Mouse (Mus musculus): ENCODE results near the gene Eps8l2.

The Eps8l2 gene

DNA sequence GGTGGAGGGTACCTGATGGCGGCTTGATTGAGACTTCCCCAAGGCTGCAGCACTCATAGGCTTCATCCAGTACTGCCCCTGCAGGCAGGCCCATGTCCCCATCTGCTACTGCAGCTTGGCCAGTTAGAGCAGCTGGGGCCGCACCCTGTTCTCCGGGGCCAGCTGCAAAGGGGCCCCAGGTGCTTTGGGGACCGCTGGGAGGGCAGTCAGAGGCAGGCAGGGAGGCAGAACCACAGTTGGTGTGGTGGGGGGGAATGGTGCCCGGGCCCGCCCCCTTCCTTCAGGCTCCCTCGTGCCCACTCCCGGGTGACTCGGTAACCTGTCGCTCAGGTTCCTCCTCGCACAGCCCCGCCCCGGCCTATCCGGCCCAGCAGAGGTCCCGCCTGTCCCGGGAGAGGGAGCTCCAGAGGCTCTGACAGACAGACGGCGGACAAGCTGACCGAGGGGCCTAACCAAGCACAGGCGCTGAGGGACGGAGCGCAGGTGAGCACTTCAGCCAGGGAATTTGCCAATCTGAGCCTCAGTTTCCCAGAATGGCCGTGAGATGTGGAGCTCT lies at the start of gene Eps8l2:
Gene Eps8l2 (plus strand): TSS at position 305 of the 556 bp plus-strand sequence.
- no peak for DNase-seq (ENCODE audit: low spot score in 2 of 2)

DNA sequence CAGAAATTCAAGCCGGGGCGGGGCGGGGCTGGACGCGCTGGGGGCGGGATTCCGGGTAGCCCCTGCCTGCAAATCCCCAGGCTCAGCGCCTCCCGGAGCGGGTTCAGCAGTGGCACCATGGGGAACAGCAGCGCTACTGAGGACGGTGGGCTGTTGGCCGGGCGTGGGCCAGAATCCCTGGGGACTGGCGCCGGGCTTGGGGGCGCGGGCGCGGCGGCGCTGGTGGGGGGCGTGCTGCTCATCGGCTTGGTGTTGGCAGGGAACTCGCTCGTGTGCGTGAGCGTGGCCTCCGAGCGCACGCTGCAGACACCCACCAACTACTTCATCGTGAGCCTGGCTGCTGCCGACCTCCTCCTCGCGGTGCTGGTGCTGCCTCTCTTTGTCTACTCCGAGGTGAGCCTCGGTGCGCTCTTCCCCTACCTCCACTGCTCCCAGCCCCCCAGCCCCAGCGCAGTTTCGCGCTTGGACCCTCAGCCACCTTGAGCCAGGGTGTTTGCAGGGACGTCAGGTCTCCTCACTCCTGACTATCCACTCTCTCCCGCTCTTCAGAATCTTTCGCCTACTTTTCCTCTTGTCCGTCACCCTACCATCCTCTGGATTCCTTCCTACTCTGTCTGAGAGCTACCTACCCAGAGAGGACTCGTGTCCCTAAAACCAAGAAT lies 46.6 kb upstream of the Eps8l2 start, which contains the start of gene Drd4:
Gene Drd4 (plus strand): TSS at position 86 of the 662 bp plus-strand sequence.
- no peak for DNase-seq (ENCODE audit: low spot score in 2 of 2)

- no peak for DNase-seq (ENCODE audit: low spot score in 2 of 2)
Measured at GRCm38 (mm10) chr7:141292583-141293388, 45.9 kb upstream of the Eps8l2 start.

- no peak for DNase-seq (ENCODE audit: low spot score in 2 of 2)
Measured at GRCm38 (mm10) chr7:141293852-141294471, 44.7 kb upstream of the Eps8l2 start.

DNA sequence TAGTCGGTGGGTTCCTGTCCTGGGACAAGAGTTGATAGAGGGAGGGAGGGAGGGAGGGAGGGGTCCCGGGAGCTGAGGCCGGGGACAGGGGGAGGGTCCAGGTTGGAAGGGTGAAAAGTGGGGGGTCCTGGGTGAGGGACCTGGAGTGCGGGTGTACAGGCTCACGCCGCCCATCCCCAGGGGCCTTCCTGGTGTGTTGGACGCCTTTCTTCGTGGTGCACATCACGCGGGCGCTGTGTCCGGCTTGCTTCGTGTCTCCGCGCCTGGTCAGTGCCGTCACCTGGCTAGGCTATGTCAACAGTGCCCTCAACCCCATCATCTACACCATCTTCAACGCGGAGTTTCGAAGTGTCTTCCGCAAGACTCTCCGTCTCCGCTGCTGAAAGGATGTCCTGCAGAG lies 44.2 kb upstream of the Eps8l2 start:
- no peak for DNase-seq (ENCODE audit: low spot score in 2 of 2)

GRCm38 (mm10) chr7:141297926-141298650 lies 40.6 kb upstream of the Eps8l2 start:
- no peak for DNase-seq (ENCODE audit: low spot score in 2 of 2)

DNA sequence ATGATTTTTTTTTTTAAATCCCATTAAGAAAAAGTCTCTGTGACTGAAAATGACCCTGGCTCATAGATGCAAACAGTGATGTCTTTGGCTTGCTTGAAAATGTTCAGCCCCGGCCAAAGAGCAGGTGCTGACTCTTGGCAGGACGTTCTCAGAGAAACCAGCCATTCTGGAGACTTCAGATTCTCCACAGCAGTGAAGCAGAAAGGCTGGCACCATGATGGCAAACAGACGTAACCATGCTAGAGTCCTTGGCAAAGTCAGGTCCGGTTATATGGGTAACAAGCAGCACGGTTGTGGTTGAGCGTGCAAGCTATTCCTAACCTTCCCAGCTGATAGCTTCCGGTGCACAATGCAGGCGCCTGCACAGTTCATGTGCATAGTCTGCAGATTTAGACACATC lies 39.5 kb upstream of the Eps8l2 start:
- no peak for DNase-seq (ENCODE audit: low spot score in 2 of 2)

GRCm38 (mm10) chr7:141301386-141301785 lies 37.3 kb upstream of the Eps8l2 start:
- DNase-seq (ENCODE audit: low spot score in 2 of 2): no peak

GRCm38 (mm10) chr7:141302702-141303268 lies 35.9 kb upstream of the Eps8l2 start:
- DNase-seq (ENCODE audit: low spot score in 2 of 2): no peak

GRCm38 (mm10) chr7:141304537-141304936 lies 34.1 kb upstream of the Eps8l2 start:
- no peak for DNase-seq (ENCODE audit: low spot score in 2 of 2)

- DNase-seq (ENCODE audit: low spot score in 2 of 2): no peak
Measured at GRCm38 (mm10) chr7:141314416-141314815, 24.3 kb upstream of the Eps8l2 start.

- no peak for DNase-seq (ENCODE audit: low spot score in 2 of 2)
Measured at GRCm38 (mm10) chr7:141315076-141315475, 23.6 kb upstream of the Eps8l2 start.

DNA sequence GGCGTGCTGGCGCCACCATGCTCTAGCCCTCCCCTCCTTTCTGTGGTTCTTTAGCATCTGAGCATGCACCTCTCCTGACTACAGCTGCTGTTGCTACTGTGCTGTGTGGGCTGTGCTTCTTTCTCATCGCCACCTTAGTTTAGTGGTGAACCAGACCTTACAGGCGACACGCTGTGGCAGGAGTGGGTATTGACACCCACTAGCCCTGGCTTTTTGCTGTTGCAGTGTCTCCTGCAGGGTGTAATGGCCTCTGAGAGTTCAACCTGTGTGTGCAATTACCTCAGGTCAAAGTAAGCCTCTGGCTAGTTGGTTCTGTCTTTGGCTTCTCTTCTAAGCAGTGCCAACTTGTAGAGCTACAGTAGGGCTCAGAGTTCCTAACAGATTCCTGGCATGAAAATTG lies 22.7 kb upstream of the Eps8l2 start:
- no peak for DNase-seq (ENCODE audit: low spot score in 2 of 2)

DNA sequence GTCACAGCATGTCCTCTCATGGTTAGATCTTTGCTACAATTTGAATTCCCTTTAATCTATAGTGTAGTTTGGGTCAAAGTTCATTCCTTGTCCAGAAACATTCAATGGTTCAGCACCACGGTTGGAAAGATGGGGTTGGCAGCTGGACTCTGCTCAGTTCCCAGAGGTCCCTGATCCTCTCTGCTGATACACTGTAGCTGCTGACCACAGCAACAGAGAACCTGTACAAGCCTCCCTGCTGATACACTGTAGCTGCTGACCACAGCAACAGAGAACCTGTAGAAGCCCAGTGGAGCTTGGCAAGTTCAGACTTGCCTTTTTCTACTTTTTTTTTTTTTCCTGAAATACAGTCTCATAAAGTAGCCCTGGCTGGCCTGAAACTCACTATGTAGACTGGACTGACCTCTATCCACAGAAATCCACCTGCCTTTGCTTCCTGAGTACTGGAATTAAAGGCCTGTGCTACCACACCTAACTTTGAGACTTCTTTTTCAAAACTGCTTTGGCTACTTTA lies 21.0 kb upstream of the Eps8l2 start:
- no peak for DNase-seq (ENCODE audit: low spot score in 2 of 2)

GRCm38 (mm10) chr7:141319446-141319845 lies 19.2 kb upstream of the Eps8l2 start:
- no peak for DNase-seq (ENCODE audit: low spot score in 2 of 2)

DNA sequence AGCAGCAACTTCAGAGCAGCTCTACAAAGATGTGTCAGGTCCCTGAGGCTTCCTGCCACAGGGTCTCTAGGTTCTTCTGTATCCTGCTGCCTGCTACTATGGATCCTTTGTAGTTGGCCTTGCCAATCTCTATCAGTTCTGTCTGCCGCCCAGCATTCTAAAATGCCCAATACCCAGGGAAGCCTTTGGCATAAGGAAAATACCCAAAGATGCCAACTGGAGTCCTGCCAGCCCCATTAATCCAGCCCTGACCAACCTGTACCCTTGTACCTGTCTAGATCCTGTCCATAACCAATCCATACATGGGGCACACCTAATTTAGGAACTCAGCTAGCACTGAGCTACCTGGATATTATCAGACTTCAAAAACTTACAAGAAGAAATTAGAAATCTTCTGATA lies 14.0 kb upstream of the Eps8l2 start:
- DNase-seq (ENCODE audit: low spot score in 2 of 2): no peak

GRCm38 (mm10) chr7:141326546-141327446 lies 11.9 kb upstream of the Eps8l2 start:
- peak in 1 of 2 experiments; percentile 40 for DNase-seq (ENCODE audit: low spot score in 2 of 2)

- DNase-seq (ENCODE audit: low spot score in 2 of 2): peak; percentile 98 to 100
Measured at GRCm38 (mm10) chr7:141327469-141328372, 11.0 kb upstream of the Eps8l2 start, which contains the start of the genes Deaf1 and Tmem80. Deaf1 (minus strand) TSS chr7:141327690. Tmem80 (plus strand) TSS chr7:141327739.

All from frontal cortex, postnatal 10 days (tissue).